ENCODE assay signal across 31 mouse cellular contexts in the genomic region with DNA sequence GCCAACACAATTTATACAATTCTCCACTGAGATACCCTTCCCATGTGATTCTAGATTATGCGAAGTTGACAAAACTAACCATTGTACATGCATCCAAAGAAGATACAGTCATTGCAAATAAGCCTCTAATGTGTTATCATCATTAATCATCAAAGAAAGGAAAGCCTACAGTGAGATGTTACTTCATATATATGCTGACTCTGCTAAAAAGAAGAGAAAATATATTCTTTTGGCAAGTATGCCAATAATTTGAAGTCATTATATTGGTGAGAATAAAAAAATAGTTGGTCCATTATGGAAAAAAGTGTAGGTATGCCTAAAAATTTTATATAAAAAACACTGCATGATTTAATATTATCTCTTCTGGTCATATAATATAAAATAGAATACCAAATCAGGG.
"Had no signal": no experiment of that assay in that cellular context is flagged by ENCODE, and none has a peak within 500 bp of the region (broad histone marks: within the 10 kb centered on the region; RNA-seq: fewer than 3 reads in every experiment).

No protein-coding gene starts in this region.

- H3K27ac ChIP-seq: heart, embryonic 10.5 days; heart, embryonic 13.5 days; heart, embryonic 15.5 days; hindbrain, embryonic 10.5 days; hindbrain, embryonic 12.5 days; hindbrain, embryonic 13.5 days; hindbrain, embryonic 14.5 days; hindbrain, embryonic 15.5 days; hindbrain, postnatal 0 days; intestine, embryonic 15.5 days; kidney, embryonic 15.5 days; kidney, postnatal 0 days; layer of hippocampus, adult 2 months; left cerebral cortex, adult 2 months had no signal

- H3K4me3 ChIP-seq: heart, embryonic 10.5 days; heart, embryonic 12.5 days; heart, embryonic 13.5 days; heart, embryonic 15.5 days; hindbrain, embryonic 10.5 days; hindbrain, embryonic 12.5 days; hindbrain, embryonic 13.5 days; hindbrain, embryonic 15.5 days; intestine, embryonic 15.5 days; kidney, embryonic 15.5 days; layer of hippocampus, adult 2 months; left cerebral cortex, adult 2 months had no signal

- H3K4me2 ChIP-seq: heart, embryonic 11.5 days; heart, embryonic 12.5 days; heart, embryonic 13.5 days; heart, embryonic 15.5 days; hindbrain, embryonic 12.5 days; hindbrain, embryonic 13.5 days; hindbrain, embryonic 14.5 days; hindbrain, embryonic 15.5 days; intestine, embryonic 15.5 days; kidney, embryonic 15.5 days had no signal

- H3K9me3 ChIP-seq: heart, embryonic 10.5 days; heart, embryonic 12.5 days; heart, embryonic 13.5 days; heart, embryonic 15.5 days; hindbrain, embryonic 10.5 days; hindbrain, embryonic 12.5 days; hindbrain, embryonic 13.5 days; hindbrain, embryonic 15.5 days; intestine, embryonic 15.5 days; kidney, embryonic 15.5 days had no signal

- H3K27me3 ChIP-seq: heart, embryonic 12.5 days; heart, embryonic 13.5 days; heart, embryonic 15.5 days; hindbrain, embryonic 12.5 days; hindbrain, embryonic 13.5 days; hindbrain, embryonic 15.5 days; intestine, embryonic 15.5 days; kidney, embryonic 15.5 days had no signal

- H3K9ac ChIP-seq: heart, embryonic 12.5 days; heart, embryonic 13.5 days; heart, embryonic 15.5 days; hindbrain, embryonic 12.5 days; hindbrain, embryonic 13.5 days; hindbrain, embryonic 14.5 days; hindbrain, embryonic 15.5 days; intestine, embryonic 15.5 days; kidney, embryonic 15.5 days had no signal

- H3K36me3 ChIP-seq: heart, embryonic 10.5 days; heart, embryonic 12.5 days; heart, embryonic 13.5 days; heart, embryonic 15.5 days; hindbrain, embryonic 10.5 days; hindbrain, embryonic 12.5 days; hindbrain, embryonic 13.5 days; hindbrain, embryonic 15.5 days; intestine, embryonic 15.5 days; kidney, embryonic 15.5 days had no signal

- H3K4me1 ChIP-seq: heart, embryonic 10.5 days; heart, embryonic 12.5 days; heart, embryonic 13.5 days; heart, embryonic 15.5 days; hindbrain, embryonic 10.5 days; hindbrain, embryonic 12.5 days; hindbrain, embryonic 13.5 days; hindbrain, embryonic 15.5 days; intestine, embryonic 15.5 days; kidney, embryonic 15.5 days had no signal

- DNase-seq: heart, postnatal 10 days; heart, postnatal 14 days; heart, postnatal 36 days; heart, postnatal 4 days; kidney, adult 11 months; kidney, adult 18-20 months; kidney, adult 2 months; kidney, adult 8-10 months; kidney, postnatal 10 days; kidney, postnatal 14 days; kidney, postnatal 25 days; kidney, postnatal 36 days; kidney, postnatal 4 days; layer of hippocampus, adult 9-11 months; layer of hippocampus, postnatal 36 days had no signal
